In genomic region chr7:27333316-27333941, GRCm38 (mm10) we compare ENCODE assay signal across 9 mouse cellular contexts. TPM values are rescaled to one million over a fixed set of nuclear protein-coding genes. Genes with fewer than 3 reads are reported as not detected.
A peak's percentile ranks its signal among the peaks of the same experiment; 100 is the strongest.
DNase-seq lines count a peak whose midpoint lies in the region; ATAC-seq and TF ChIP-seq lines count a peak whose summit lies in the region.
"Had no signal": no experiment of that assay in that cellular context is flagged by ENCODE, and none has a peak within 500 bp of the region (broad histone marks: within the 10 kb centered on the region; RNA-seq: fewer than 3 reads in every experiment).

No protein-coding gene starts in this region.

- H3K36me3 ChIP-seq in thymus, adult 2 months (ENCODE audit: control insufficient read depth, insufficient read depth, low read length): no peaks in the 10 kb centered on the region
- no peaks in the 10 kb centered on the region for H3K36me3 ChIP-seq in hindbrain, embryonic 13.5 days
- H3K36me3 ChIP-seq in lung, embryonic 15.5 days: no peaks in the 10 kb centered on the region

- no peak for ATAC-seq in hindbrain, embryonic 13.5 days (ENCODE audit: low FRiP score)
- ATAC-seq in lung, embryonic 15.5 days (ENCODE audit: borderline replicate concordance, extremely low read depth, low FRiP score, low TSS enrichment): no peak

- 2% methylated on average over 70 of the region's 77 CpGs for whole genome bisulfite sequencing in thymus, adult 2 months
- 1% methylated on average over 31 of the region's 77 CpGs for WGBS in hindbrain, embryonic 13.5 days
- under 1% methylated on average over 58 of the region's 77 CpGs for WGBS in lung, embryonic 15.5 days

- DNase-seq in thymus, adult 2 months: no peak
- no peak for DNase-seq in thymus, adult 18-20 months
- no peak for DNase-seq in layer of hippocampus, adult 9-11 months
- no peak for DNase-seq in ovary, postnatal 10 days (ENCODE audit: low spot score)
- no peak for DNase-seq in cerebellum, adult 9-10 months

- peaks cover 46% of the 10 kb centered on the region for H3K27me3 ChIP-seq in thymus, adult 2 months (ENCODE audit: control insufficient read depth, insufficient read depth, low read length)
- peaks cover 98% of the 10 kb centered on the region for H3K27me3 ChIP-seq in hindbrain, embryonic 13.5 days
- H3K27me3 ChIP-seq in lung, embryonic 15.5 days: peaks cover 56% of the 10 kb centered on the region

- peak overlapping the region; percentile 84 for H3K4me2 ChIP-seq in hindbrain, embryonic 13.5 days
- H3K4me2 ChIP-seq in lung, embryonic 15.5 days: peak overlapping the region; percentile 92

- H3K4me1 ChIP-seq in thymus, adult 2 months (replicated peaks; ENCODE audit: control insufficient read depth, insufficient read depth, low read length): peaks cover 34% of the 10 kb centered on the region
- H3K4me1 ChIP-seq in embryonic fibroblast, embryonic 13.5 days (ENCODE audit: control insufficient read depth, insufficient read depth, low read length): peaks cover 3% of the 10 kb centered on the region; the same call in 1 of the 2 replicates
- H3K4me1 ChIP-seq in hindbrain, embryonic 13.5 days (replicated peaks): peaks cover 72% of the 10 kb centered on the region
- peaks cover 84% of the 10 kb centered on the region for H3K4me1 ChIP-seq in lung, embryonic 15.5 days

- peak overlapping the region; percentile 25; the same call in 1 of the 2 replicates for H3K4me3 ChIP-seq in thymus, adult 2 months (ENCODE audit: control insufficient read depth, insufficient read depth, low read length)
- peak overlapping the region; percentile 30 for H3K4me3 ChIP-seq in embryonic fibroblast, embryonic 13.5 days (ENCODE audit: insufficient read depth, low read length)
- peak overlapping the region; percentile 48 for H3K4me3 ChIP-seq in hindbrain, embryonic 13.5 days
- H3K4me3 ChIP-seq in lung, embryonic 15.5 days: peak overlapping the region; percentile 65

- peak overlapping the region; percentile 73 for H3K9ac ChIP-seq in hindbrain, embryonic 13.5 days
- H3K9ac ChIP-seq in lung, embryonic 15.5 days: peak overlapping the region; percentile 70

- H3K27ac ChIP-seq in thymus, adult 2 months (ENCODE audit: control insufficient read depth, insufficient read depth, low read length): no peak overlapping the region
- H3K27ac ChIP-seq in embryonic fibroblast, embryonic 13.5 days (ENCODE audit: insufficient read depth, low read length): no peak overlapping the region
- no peak overlapping the region for H3K27ac ChIP-seq in hindbrain, embryonic 13.5 days
- H3K27ac ChIP-seq in lung, embryonic 15.5 days: peak overlapping the region; percentile 94

- H3K9me3 ChIP-seq in hindbrain, embryonic 13.5 days: no peaks in the 10 kb centered on the region
- H3K9me3 ChIP-seq in lung, embryonic 15.5 days: no peaks in the 10 kb centered on the region

- TF ChIP-seq CTCF in thymus, adult 2 months (IDR thresholded peaks at IDR 0.05; ENCODE audit: borderline replicate concordance, control insufficient read depth, extremely low read depth, insufficient read depth, low read length, poor library complexity): no peak
- TF ChIP-seq CTCF in embryonic fibroblast, embryonic 13.5 days (IDR thresholded peaks at IDR 0.05; ENCODE audit: borderline replicate concordance, insufficient read depth, low read length): no peak

- TF ChIP-seq POLR2A in thymus, adult 2 months (IDR thresholded peaks at IDR 0.05; ENCODE audit: control insufficient read depth, extremely low read depth, insufficient read depth, low read length, poor library complexity): no peak
- peak; percentile 48; the same call in 1 of the 2 replicates for TF ChIP-seq POLR2A in embryonic fibroblast, embryonic 13.5 days (IDR thresholded peaks at IDR 0.05; ENCODE audit: low read depth, low read length)

RNA-seq across cellular contexts. Expression of gene Ltbp4, which starts 4.1 kb away (rescaled TPM):
- polyA plus RNA-seq in thymus, adult 2 months (2012; rRNA removed): 48.3 and 77.5 TPM in 2 replicates
- 46.5 and 50.6 TPM in 2 replicates for polyA plus RNA-seq in embryonic fibroblast, embryonic 13.5 days (2011; ENCODE audit: insufficient read length, low read depth, missing spikeins)
- polyA plus RNA-seq in hindbrain, embryonic 13.5 days (2015; fragmentation: Nextera tagmentation; extraction: Ambion mirVana): 5.4 and 6.0 TPM in 2 replicates
- 96.2 and 102 TPM in 2 replicates for polyA plus RNA-seq in lung, embryonic 15.5 days (2015; fragmentation: Nextera tagmentation; extraction: Ambion mirVana)

RNA-seq across cellular contexts. Expression of gene Shkbp1, which starts 22.4 kb away (rescaled TPM):
- 203 and 206 TPM in 2 replicates for polyA plus RNA-seq in thymus, adult 2 months (2012; rRNA removed)
- 35.9 and 41.2 TPM in 2 replicates for polyA plus RNA-seq in embryonic fibroblast, embryonic 13.5 days (2011; ENCODE audit: insufficient read length, low read depth, missing spikeins)
- polyA plus RNA-seq in hindbrain, embryonic 13.5 days (2015; fragmentation: Nextera tagmentation; extraction: Ambion mirVana): 61.8 and 62.5 TPM in 2 replicates
- 48.3 and 51.4 TPM in 2 replicates for polyA plus RNA-seq in lung, embryonic 15.5 days (2015; fragmentation: Nextera tagmentation; extraction: Ambion mirVana)

RNA-seq across cellular contexts. Expression of gene Gm20479, which starts 23.8 kb away (rescaled TPM):
- polyA plus RNA-seq in thymus, adult 2 months (2012; rRNA removed): not detected in 2 replicates
- polyA plus RNA-seq in embryonic fibroblast, embryonic 13.5 days (2011; ENCODE audit: insufficient read length, low read depth, missing spikeins): 6.2 TPM in 1 of 2 replicates, not detected in the other
- not detected in 2 replicates for polyA plus RNA-seq in hindbrain, embryonic 13.5 days (2015; fragmentation: Nextera tagmentation; extraction: Ambion mirVana)
- 0.79 and 1.3 TPM in 2 replicates for polyA plus RNA-seq in lung, embryonic 15.5 days (2015; fragmentation: Nextera tagmentation; extraction: Ambion mirVana)
- polyA plus RNA-seq: gonadal fat pad, adult 2 months had no signal
